Mouse (Mus musculus) kidney, adult 11 months (tissue): ENCODE data around the gene Pramel5.
"Not testable (repeated sequence)": the region's sequence is repeated elsewhere in the genome, so short reads cannot be mapped to it uniquely, and the experiment has no call there.

Experiments used
- DNase-seq: peaks from one replicate; pipeline ENCODE4 v3.0.0; 2022

Gene Pramel5

GRCm38 (mm10) chr4:144280388-144280787 lies at the start of gene Pramel5:
TSS of gene Pramel5 (minus strand) at chr4:144280488.
- not testable (repeated sequence) for DNase-seq

- DNase-seq: not testable (repeated sequence)
Observed at GRCm38 (mm10) chr4:144329949-144330348, 49.7 kb upstream of the Pramel5 start, which contains the start of gene Gm13128. TSS of gene Gm13128 (plus strand) at chr4:144330249.

- DNase-seq: not testable (repeated sequence)
Observed at GRCm38 (mm10) chr4:144312666-144313460, 32.6 kb upstream of the Pramel5 start.

- not testable (repeated sequence) for DNase-seq
Observed at GRCm38 (mm10) chr4:144299414-144299813, 19.1 kb upstream of the Pramel5 start.

- DNase-seq: not testable (repeated sequence)
Observed at GRCm38 (mm10) chr4:144254768-144255167, 25.5 kb downstream of the Pramel5 start.
